Mouse (Mus musculus): ENCODE results near the gene Soat2. TPM values are rescaled to one million over a fixed set of nuclear protein-coding genes. Genes with fewer than 3 reads are reported as not detected.

Gene Soat2
- total RNA-seq, 1 experiment from 2014 or later: 0.55 TPM

GRCm38 (mm10) chr15:102114651-102115260 lies 35.6 kb upstream of the Soat2 start:
- peak; percentile 62 for DNase-seq

- DNase-seq: no peak
Observed at GRCm38 (mm10) chr15:102115731-102116231, 34.5 kb upstream of the Soat2 start.

GRCm38 (mm10) chr15:102116753-102117415 lies 33.4 kb upstream of the Soat2 start:
- no peak for DNase-seq

- DNase-seq: no peak
Observed at GRCm38 (mm10) chr15:102117461-102118443, 32.6 kb upstream of the Soat2 start.

GRCm38 (mm10) chr15:102118591-102118990 lies 31.7 kb upstream of the Soat2 start:
- no peak for DNase-seq

GRCm38 (mm10) chr15:102119121-102119830 lies 31.1 kb upstream of the Soat2 start:
- no peak for DNase-seq

GRCm38 (mm10) chr15:102119831-102120170 lies 30.5 kb upstream of the Soat2 start:
- no peak for DNase-seq

- DNase-seq: no peak
Observed at GRCm38 (mm10) chr15:102120530-102120929, 29.8 kb upstream of the Soat2 start.

- DNase-seq: peak; percentile 61
Observed at GRCm38 (mm10) chr15:102126303-102126702, 24.0 kb upstream of the Soat2 start.

GRCm38 (mm10) chr15:102133314-102133713 lies 17.0 kb upstream of the Soat2 start:
- DNase-seq: no peak

GRCm38 (mm10) chr15:102134709-102135108 lies 15.6 kb upstream of the Soat2 start:
- DNase-seq: no peak

- no peak for DNase-seq
Observed at GRCm38 (mm10) chr15:102135522-102136128, 14.7 kb upstream of the Soat2 start.

GRCm38 (mm10) chr15:102136129-102136758 lies 14.1 kb upstream of the Soat2 start, which contains the start of gene Spryd3:
Spryd3 (minus strand) TSS chr15:102136234.
- DNase-seq: peak; percentile 97

GRCm38 (mm10) chr15:102141120-102141519 lies 9.2 kb upstream of the Soat2 start:
- DNase-seq: no peak

- DNase-seq: no peak
Observed at GRCm38 (mm10) chr15:102142914-102143912, 7.1 kb upstream of the Soat2 start.

GRCm38 (mm10) chr15:102144274-102144711 lies 6.0 kb upstream of the Soat2 start, which contains the start of gene Igfbp6:
Igfbp6 (plus strand) TSS chr15:102144362.
- no peak for DNase-seq

- DNase-seq: no peak
Observed at GRCm38 (mm10) chr15:102144726-102145125, 5.6 kb upstream of the Soat2 start.

- DNase-seq: peak; percentile 78
Observed at GRCm38 (mm10) chr15:102145330-102145729, 5.0 kb upstream of the Soat2 start.

- DNase-seq: no peak
Observed at GRCm38 (mm10) chr15:102146089-102146488, 4.2 kb upstream of the Soat2 start.

- DNase-seq: peak; percentile 42
Observed at GRCm38 (mm10) chr15:102146882-102147281, 3.4 kb upstream of the Soat2 start.

All from adrenal gland, postnatal 25 days (tissue).